Mouse (Mus musculus): ENCODE results near the gene Fam178b. TPM values are rescaled to one million over a fixed set of nuclear protein-coding genes. Genes with fewer than 3 reads are reported as not detected.

Gene Fam178b
- total and polyA plus RNA-seq, 2 experiments from 2014 or later = 0.32 TPM; not detected in 1

GRCm38 (mm10) chr1:36602271-36602670 is 80.7 kb downstream of the Fam178b start:
- ATAC-seq (ENCODE audit: low FRiP score) = no peak
- no peak for TF ChIP-seq CTCF (IDR thresholded peaks at IDR 0.05)
- Histone ChIP-seq H3K27me3 (ENCODE audit: insufficient read depth, low read length) (no peaks in the 10 kb centered on the region), H3K27ac (ENCODE audit: low read depth, low read length) (no peak overlapping the region), H3K9me3 (ENCODE audit: low read length) (no peaks in the 10 kb centered on the region), H3K9ac (replicated peaks; ENCODE audit: low read length, poor library complexity, severe bottlenecking) (no peak overlapping the region), H3K4me1 (ENCODE audit: insufficient read depth, low read length) (no peaks in the 10 kb centered on the region), H3K4me2 (ENCODE audit: low read depth, low read length, poor library complexity, severe bottlenecking) (no peak overlapping the region), H3K36me3 (ENCODE audit: insufficient read depth, low read length) (no peaks in the 10 kb centered on the region), H3K4me3 (ENCODE audit: low read depth, low read length) (no peak overlapping the region)
- DNase-seq (ENCODE audit: low spot score) = no peak
- 74% methylated on average over 4 of the region's 4 CpGs for WGBS

- WGBS = 75% methylated on average over 2 of the region's 2 CpGs
- Histone ChIP-seq H3K36me3 (ENCODE audit: insufficient read depth, low read length) (no peaks in the 10 kb centered on the region), H3K4me2 (ENCODE audit: low read depth, low read length, poor library complexity, severe bottlenecking) (no peak overlapping the region), H3K9me3 (ENCODE audit: low read length) (no peaks in the 10 kb centered on the region), H3K9ac (replicated peaks; ENCODE audit: low read length, poor library complexity, severe bottlenecking) (no peak overlapping the region), H3K4me3 (ENCODE audit: low read depth, low read length) (no peak overlapping the region), H3K4me1 (ENCODE audit: insufficient read depth, low read length) (no peaks in the 10 kb centered on the region), H3K27ac (ENCODE audit: low read depth, low read length) (no peak overlapping the region), H3K27me3 (ENCODE audit: insufficient read depth, low read length) (no peaks in the 10 kb centered on the region)
- ATAC-seq (ENCODE audit: low FRiP score) (no peak), DNase-seq (ENCODE audit: low spot score) (no peak)
- no peak for TF ChIP-seq CTCF (IDR thresholded peaks at IDR 0.05)
These were observed 84.6 kb downstream of the Fam178b start for GRCm38 (mm10) chr1:36598411-36598810.

- peak; percentile 91 for DNase-seq (ENCODE audit: low spot score)
- 13% methylated on average over 4 of the region's 4 CpGs for WGBS
- peak; percentile 60; the same call in 1 of the 2 replicates for ATAC-seq (ENCODE audit: low FRiP score)
These were observed 86.9 kb downstream of the Fam178b start for GRCm38 (mm10) chr1:36596114-36596513.

GRCm38 (mm10) chr1:36595167-36595931 is 87.6 kb downstream of the Fam178b start:
- no peak overlapping the region for H3K4me2 ChIP-seq (ENCODE audit: low read depth, low read length, poor library complexity, severe bottlenecking)
- H3K27me3 ChIP-seq (ENCODE audit: insufficient read depth, low read length) = no peaks in the 10 kb centered on the region
- ATAC-seq (ENCODE audit: low FRiP score) (no peak), DNase-seq (ENCODE audit: low spot score) (peak; percentile 43)
- H3K9me3 ChIP-seq (ENCODE audit: low read length) = no peaks in the 10 kb centered on the region
- peak; percentile 4; the same call in 1 of the 2 replicates for TF ChIP-seq CTCF (IDR thresholded peaks at IDR 0.05)
- no peak overlapping the region for H3K4me3 ChIP-seq (ENCODE audit: low read depth, low read length)
- H3K4me1 ChIP-seq (ENCODE audit: insufficient read depth, low read length) = no peaks in the 10 kb centered on the region
- 0 out of 2 replicates have a peak overlapping the region, but pooled peaks have one; percentile 7 for H3K27ac ChIP-seq (ENCODE audit: low read depth, low read length)
- H3K9ac ChIP-seq (replicated peaks; ENCODE audit: low read length, poor library complexity, severe bottlenecking) = no peak overlapping the region
- no peaks in the 10 kb centered on the region for H3K36me3 ChIP-seq (ENCODE audit: insufficient read depth, low read length)
- WGBS = 52% methylated on average over 10 of the region's 10 CpGs

More at GRCm38 (mm10) chr1:36596114-36596513, 86.9 kb downstream of the Fam178b start:
- H3K4me1 ChIP-seq (ENCODE audit: insufficient read depth, low read length) = no peaks in the 10 kb centered on the region
- no peaks in the 10 kb centered on the region for H3K36me3 ChIP-seq (ENCODE audit: insufficient read depth, low read length)
- TF ChIP-seq CTCF (IDR thresholded peaks at IDR 0.05) = no peak
- H3K9ac ChIP-seq (replicated peaks; ENCODE audit: low read length, poor library complexity, severe bottlenecking) = no peak overlapping the region
- no peaks in the 10 kb centered on the region for H3K9me3 ChIP-seq (ENCODE audit: low read length)
- no peak overlapping the region for H3K27ac ChIP-seq (ENCODE audit: low read depth, low read length)
- H3K4me2 ChIP-seq (ENCODE audit: low read depth, low read length, poor library complexity, severe bottlenecking) = no peak overlapping the region
- no peak overlapping the region for H3K4me3 ChIP-seq (ENCODE audit: low read depth, low read length)
- no peaks in the 10 kb centered on the region for H3K27me3 ChIP-seq (ENCODE audit: insufficient read depth, low read length)

- H3K9ac ChIP-seq (replicated peaks; ENCODE audit: low read length, poor library complexity, severe bottlenecking) = no peak overlapping the region
- DNase-seq (ENCODE audit: low spot score) (no peak), ATAC-seq (ENCODE audit: low FRiP score) (no peak)
- peaks cover 4% of the 10 kb centered on the region; the same call in 1 of the 2 replicates for H3K4me1 ChIP-seq (ENCODE audit: insufficient read depth, low read length)
- TF ChIP-seq CTCF (IDR thresholded peaks at IDR 0.05) = no peak
- H3K4me2 ChIP-seq (ENCODE audit: low read depth, low read length, poor library complexity, severe bottlenecking) = no peak overlapping the region
- WGBS = 21% methylated on average over 1 of the region's 1 CpGs
- no peaks in the 10 kb centered on the region for H3K27me3 ChIP-seq (ENCODE audit: insufficient read depth, low read length)
- H3K36me3 ChIP-seq (ENCODE audit: insufficient read depth, low read length) = no peaks in the 10 kb centered on the region
- H3K4me3 ChIP-seq (ENCODE audit: low read depth, low read length) = no peak overlapping the region
- H3K9me3 ChIP-seq (ENCODE audit: low read length) = no peaks in the 10 kb centered on the region
- no peak overlapping the region for H3K27ac ChIP-seq (ENCODE audit: low read depth, low read length)
These were observed 89.9 kb downstream of the Fam178b start for GRCm38 (mm10) chr1:36593099-36593498.

GRCm38 (mm10) chr1:36591408-36591807 is 91.6 kb downstream of the Fam178b start:
- Histone ChIP-seq H3K27ac (ENCODE audit: low read depth, low read length) (no peak overlapping the region), H3K9me3 (ENCODE audit: low read length) (no peaks in the 10 kb centered on the region), H3K36me3 (ENCODE audit: insufficient read depth, low read length) (no peaks in the 10 kb centered on the region), H3K4me3 (ENCODE audit: low read depth, low read length) (no peak overlapping the region), H3K27me3 (ENCODE audit: insufficient read depth, low read length) (no peaks in the 10 kb centered on the region), H3K9ac (replicated peaks; ENCODE audit: low read length, poor library complexity, severe bottlenecking) (no peak overlapping the region), H3K4me2 (ENCODE audit: low read depth, low read length, poor library complexity, severe bottlenecking) (no peak overlapping the region), H3K4me1 (ENCODE audit: insufficient read depth, low read length) (peaks cover 4% of the 10 kb centered on the region; the same call in 1 of the 2 replicates)
- WGBS = 98% methylated on average over 2 of the region's 2 CpGs
- no peak for TF ChIP-seq CTCF (IDR thresholded peaks at IDR 0.05)
- no peak for ATAC-seq (ENCODE audit: low FRiP score)
- DNase-seq (ENCODE audit: low spot score) = no peak

All from midbrain, postnatal 0 days (tissue).